Mouse (Mus musculus) olfactory bulb, adult 2 months (tissue): Measurements from ENCODE around the gene Tldc2. TPM values are rescaled to one million over a fixed set of nuclear protein-coding genes. Genes with fewer than 3 reads are reported as not detected.

Source experiments
- H3K27ac ChIP-seq: fragments of 200-500 bp; 2 replicates; pipeline ENCODE4 v1.5.1; 2012; ENCODE audit warnings: low read depth, low read length; ENCODE audit not compliant: insufficient read depth
- H3K4me1 ChIP-seq: fragments of 200-500 bp; 2 replicates; pipeline ENCODE4 v1.6.1; 2012; ENCODE audit warnings: low read length; ENCODE audit not compliant: control insufficient read depth, insufficient read depth
- H3K4me3 ChIP-seq: fragments of 200-500 bp; 2 replicates; pipeline ENCODE4 v1.5.1; 2012; ENCODE audit warnings: mild to moderate bottlenecking, low read depth, low read length, moderate library complexity; ENCODE audit not compliant: insufficient read depth
- CTCF ChIP-seq: fragments of 200-500 bp; IDR thresholded peaks from 2 replicates; pipeline ENCODE4 v1.5.1; 2012; ENCODE audit warnings: low read depth, mild to moderate bottlenecking, low read length, moderate library complexity; ENCODE audit not compliant: insufficient read depth
- POLR2A ChIP-seq: fragments of 200-500 bp; IDR thresholded peaks from 2 replicates; pipeline ENCODE4 v1.6.1; 2012; ENCODE audit warnings: mild to moderate bottlenecking, low read depth, low read length, moderate library complexity; ENCODE audit not compliant: insufficient read depth
- WGBS: fragments of 180-500 bp; shearing (Covaris S2); methylation state at CpG from one replicate; pipeline ENCODE4 v1.1.7; 2018; 5-methylcytosine and 5-hydroxymethylcytosine counted together
- polyA plus RNA-seq: library from polyadenylated mRNA; stranded (reverse); fragments of >200 nt; gene quantifications from 2 replicates; pipeline ENCODE4 v1.2.4, GENCODE M21; 2012; ENCODE audit warnings: low replicate concordance; ENCODE audit not compliant: missing spikeins, insufficient read depth, insufficient read length

Gene Tldc2
- polyA plus RNA-seq, 1 experiment, result not detected

GRCm38 (mm10) chr2:157133769-157134478, 47.1 kb downstream of the Tldc2 start:
- Histone ChIP-seq H3K4me1 (no peaks in the 10 kb centered on the region), H3K27ac (no peak overlapping the region), H3K4me3 (peak overlapping the region; percentile 65)
- TF ChIP-seq CTCF (no peak), POLR2A (no peak)
- 28% methylated on average over 11 of the region's 11 CpGs for WGBS

- H3K27ac ChIP-seq, result no peak overlapping the region
- no peak for TF ChIP-seq CTCF
- TF ChIP-seq POLR2A, result no peak
- WGBS, result under 1% methylated on average over 25 of the region's 25 CpGs
- H3K4me1 ChIP-seq, result no peaks in the 10 kb centered on the region
- H3K4me3 ChIP-seq, result peak overlapping the region; percentile 65
Measured at GRCm38 (mm10) chr2:157134479-157134931, 47.6 kb downstream of the Tldc2 start.

GRCm38 (mm10) chr2:157135014-157135413, 48.2 kb downstream of the Tldc2 start, which contains the start of gene Samhd1:
Samhd1 (minus strand) TSS chr2:157135265.
- Histone ChIP-seq H3K4me3 (peak within 1 kb of the TSS; percentile 65), H3K4me1 (no peaks in the 10 kb centered on the region), H3K27ac (no peak within 1 kb of the TSS)
- TF ChIP-seq POLR2A (peak; percentile 65; the same call in 1 of the 2 replicates), CTCF (no peak)
- WGBS, result under 1% methylated on average over 32 of the region's 32 CpGs

GRCm38 (mm10) chr2:157135529-157136120, 48.8 kb downstream of the Tldc2 start:
- Histone ChIP-seq H3K4me1 (no peaks in the 10 kb centered on the region), H3K27ac (no peak overlapping the region), H3K4me3 (no peak overlapping the region)
- TF ChIP-seq CTCF (no peak), POLR2A (no peak)
- 32% methylated on average over 10 of the region's 10 CpGs for WGBS

- H3K4me3 ChIP-seq, result no peak overlapping the region
- no peak overlapping the region for H3K27ac ChIP-seq
- WGBS, result 76% methylated on average over 4 of the region's 4 CpGs
- H3K4me1 ChIP-seq, result no peaks in the 10 kb centered on the region
- TF ChIP-seq POLR2A, result no peak
- TF ChIP-seq CTCF, result no peak
Measured at GRCm38 (mm10) chr2:157136176-157136575, 49.3 kb downstream of the Tldc2 start.

GRCm38 (mm10) chr2:157136646-157137045, 49.8 kb downstream of the Tldc2 start:
- Histone ChIP-seq H3K27ac (no peak overlapping the region), H3K4me1 (no peaks in the 10 kb centered on the region), H3K4me3 (no peak overlapping the region)
- WGBS, result 65% methylated on average over 2 of the region's 2 CpGs
- TF ChIP-seq CTCF, result no peak

GRCm38 (mm10) chr2:157137959-157138731, 51.3 kb downstream of the Tldc2 start:
- WGBS, result 92% methylated on average over 9 of the region's 9 CpGs
- Histone ChIP-seq H3K27ac (no peak overlapping the region), H3K4me1 (no peaks in the 10 kb centered on the region), H3K4me3 (no peak overlapping the region)
- TF ChIP-seq CTCF (no peak), POLR2A (no peak)

GRCm38 (mm10) chr2:157138808-157139207, 52.0 kb downstream of the Tldc2 start:
- no peak overlapping the region for H3K4me3 ChIP-seq
- TF ChIP-seq CTCF (no peak), POLR2A (no peak)
- no peaks in the 10 kb centered on the region for H3K4me1 ChIP-seq
- WGBS, result 82% methylated on average over 5 of the region's 5 CpGs
- H3K27ac ChIP-seq, result no peak overlapping the region
